ENCODE assay signal across 15 mouse cellular contexts in genomic region chr8:121297299-121297698, GRCm38 (mm10).
DNase-seq lines count a peak whose midpoint lies in the region; ATAC-seq lines count a peak whose summit lies in the region.
"Had no signal": no experiment of that assay in that cellular context is flagged by ENCODE, and none has a peak within 500 bp of the region (broad histone marks: within the 10 kb centered on the region; RNA-seq: fewer than 3 reads in every experiment).

No protein-coding gene starts in this region.

- no peaks in the 10 kb centered on the region for H3K9me3 ChIP-seq in limb, embryonic 10.5 days (replicated peaks)
- H3K9me3 ChIP-seq in heart, embryonic 12.5 days (replicated peaks) = no peaks in the 10 kb centered on the region
- H3K9me3 ChIP-seq: limb, embryonic 13.5 days had no signal

- H3K27ac ChIP-seq in limb, embryonic 10.5 days = peak overlapping the region; percentile 59
- H3K27ac ChIP-seq in heart, embryonic 12.5 days (ENCODE audit: poor library complexity, severe bottlenecking) = no peak overlapping the region
- H3K27ac ChIP-seq: heart, adult 2 months; limb, embryonic 13.5 days; liver, embryonic 14.5 days had no signal

- DNase-seq in frontal cortex, postnatal 10 days (ENCODE audit: low spot score in 2 of 2) = no peak
- DNase-seq in right cerebral cortex, adult 18-20 months = peak; percentile 29
- no peak for DNase-seq in right cerebral cortex, postnatal 36 days (ENCODE audit: low spot score in 2 of 2)
- no peak for DNase-seq in limb, embryonic 10.5 days (ENCODE audit: low spot score)
- DNase-seq in adrenal gland, postnatal 25 days = no peak
- no peak for DNase-seq in kidney, postnatal 36 days
- DNase-seq: adrenal gland, postnatal 10 days; cerebellum, adult 8-10 months; heart, adult 2 months; right cerebral cortex, postnatal 4 days; thymus, postnatal 36 days had no signal

- H3K9ac ChIP-seq in heart, embryonic 12.5 days = no peak overlapping the region
- H3K9ac ChIP-seq: limb, embryonic 13.5 days; liver, embryonic 14.5 days had no signal

- no peak overlapping the region for H3K4me2 ChIP-seq in heart, embryonic 12.5 days
- H3K4me2 ChIP-seq: limb, embryonic 13.5 days had no signal

- no peaks in the 10 kb centered on the region for H3K36me3 ChIP-seq in limb, embryonic 10.5 days
- no peaks in the 10 kb centered on the region for H3K36me3 ChIP-seq in heart, embryonic 12.5 days
- H3K36me3 ChIP-seq: limb, embryonic 13.5 days had no signal

- WGBS in limb, embryonic 10.5 days = 68% methylated on average over 9 of the region's 9 CpGs
- WGBS in heart, embryonic 12.5 days = 67% methylated on average over 9 of the region's 9 CpGs

- peaks cover 69% of the 10 kb centered on the region for H3K27me3 ChIP-seq in limb, embryonic 10.5 days (ENCODE audit: low read depth, poor library complexity, severe bottlenecking)
- no peaks in the 10 kb centered on the region for H3K27me3 ChIP-seq in heart, embryonic 12.5 days (replicated peaks)

- no peak overlapping the region for H3K4me3 ChIP-seq in limb, embryonic 10.5 days
- no peak overlapping the region for H3K4me3 ChIP-seq in heart, embryonic 12.5 days
- H3K4me3 ChIP-seq: heart, adult 2 months; limb, embryonic 13.5 days had no signal

- peak; percentile 76; the same call in 1 of the 2 replicates for ATAC-seq in frontal cortex, adult (ENCODE audit: low TSS enrichment)
- ATAC-seq in heart, embryonic 12.5 days (ENCODE audit: insufficient number of reproducible peaks, low FRiP score) = no peak

- peaks cover 100% of the 10 kb centered on the region for H3K4me1 ChIP-seq in limb, embryonic 10.5 days
- H3K4me1 ChIP-seq in heart, embryonic 12.5 days (replicated peaks) = peaks cover 41% of the 10 kb centered on the region
